7 mouse cellular contexts compared by ENCODE assay signal in the genomic region with DNA sequence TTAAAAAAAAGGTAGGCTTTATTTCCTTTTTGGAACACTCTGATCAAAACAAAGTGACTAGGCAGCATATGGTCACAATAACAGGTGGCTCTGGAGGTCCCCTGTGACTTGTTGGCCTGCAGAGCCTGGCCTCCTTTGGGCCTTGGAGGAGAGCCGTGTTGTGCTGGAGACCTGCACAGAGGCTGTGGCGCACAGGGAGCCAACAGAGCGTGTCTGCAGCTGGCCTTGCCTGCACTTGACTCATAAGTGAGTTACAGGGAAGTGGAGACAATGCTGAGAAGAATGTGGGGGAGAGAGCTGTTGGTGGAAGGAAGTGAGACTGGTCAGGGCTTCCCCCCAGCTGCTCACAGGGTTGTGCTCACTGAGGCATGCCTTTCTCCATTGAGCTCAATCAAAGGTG.
DNase-seq lines count a peak whose midpoint lies in the region; ATAC-seq and TF ChIP-seq lines count a peak whose summit lies in the region.

No protein-coding gene starts in this region.

- no peaks in the 10 kb centered on the region for H3K9me3 ChIP-seq in neural tube, embryonic 12.5 days
- H3K9me3 ChIP-seq in midbrain, embryonic 13.5 days, result no peaks in the 10 kb centered on the region

- no peak for TF ChIP-seq CTCF in brain, embryonic 14.5 days (IDR thresholded peaks at IDR 0.05; ENCODE audit: borderline replicate concordance, extremely low read depth, insufficient read depth, insufficient read length)

- TF ChIP-seq POLR2A in brain, embryonic 14.5 days (IDR thresholded peaks at IDR 0.05; ENCODE audit: borderline replicate concordance, extremely low read depth, insufficient read depth, insufficient read length, poor library complexity, severe bottlenecking), result no peak

- peaks cover 6% of the 10 kb centered on the region; the same call in 1 of the 2 replicates for H3K4me1 ChIP-seq in neural tube, embryonic 12.5 days
- peaks cover 4% of the 10 kb centered on the region; the same call in 1 of the 2 replicates for H3K4me1 ChIP-seq in midbrain, embryonic 13.5 days (replicated peaks)

- no peaks in the 10 kb centered on the region for H3K27me3 ChIP-seq in neural tube, embryonic 12.5 days (replicated peaks)
- H3K27me3 ChIP-seq in midbrain, embryonic 13.5 days, result no peaks in the 10 kb centered on the region

- DNase-seq in neural tube, embryonic 10.5 days (ENCODE audit: extremely low spot score, low spot score), result no peak
- DNase-seq in brain, embryonic 14.5 days (ENCODE audit: low read depth), result peak; percentile 43
- DNase-seq in gastrocnemius, adult 8-10 months (ENCODE audit: low spot score in 2 of 2), result peak; percentile 53 to 66
- peak; percentile 27 for DNase-seq in kidney, adult 18-20 months
- DNase-seq in thymus, postnatal 36 days, result peak; percentile 45 to 65

- ATAC-seq in neural tube, embryonic 12.5 days (ENCODE audit: low FRiP score, low read depth), result peak; percentile 44; the same call in 1 of the 2 replicates
- 0 out of 2 replicates have a peak, but pooled peaks have one; percentile 34 for ATAC-seq in midbrain, embryonic 13.5 days

- no peak overlapping the region for H3K4me2 ChIP-seq in neural tube, embryonic 12.5 days (replicated peaks)
- H3K4me2 ChIP-seq in midbrain, embryonic 13.5 days (replicated peaks), result no peak overlapping the region

- WGBS in neural tube, embryonic 12.5 days, result 29% methylated on average over 3 of the region's 3 CpGs
- 27% methylated on average over 3 of the region's 3 CpGs for WGBS in midbrain, embryonic 13.5 days

- H3K27ac ChIP-seq in neural tube, embryonic 12.5 days, result no peak overlapping the region
- no peak overlapping the region for H3K27ac ChIP-seq in midbrain, embryonic 13.5 days

- no peaks in the 10 kb centered on the region for H3K36me3 ChIP-seq in neural tube, embryonic 12.5 days
- no peaks in the 10 kb centered on the region for H3K36me3 ChIP-seq in midbrain, embryonic 13.5 days

- H3K4me3 ChIP-seq in neural tube, embryonic 12.5 days, result no peak overlapping the region
- H3K4me3 ChIP-seq in midbrain, embryonic 13.5 days (replicated peaks), result no peak overlapping the region

- no peak overlapping the region for H3K9ac ChIP-seq in neural tube, embryonic 12.5 days
- no peak overlapping the region for H3K9ac ChIP-seq in midbrain, embryonic 13.5 days (replicated peaks)
